In the genomic region with DNA sequence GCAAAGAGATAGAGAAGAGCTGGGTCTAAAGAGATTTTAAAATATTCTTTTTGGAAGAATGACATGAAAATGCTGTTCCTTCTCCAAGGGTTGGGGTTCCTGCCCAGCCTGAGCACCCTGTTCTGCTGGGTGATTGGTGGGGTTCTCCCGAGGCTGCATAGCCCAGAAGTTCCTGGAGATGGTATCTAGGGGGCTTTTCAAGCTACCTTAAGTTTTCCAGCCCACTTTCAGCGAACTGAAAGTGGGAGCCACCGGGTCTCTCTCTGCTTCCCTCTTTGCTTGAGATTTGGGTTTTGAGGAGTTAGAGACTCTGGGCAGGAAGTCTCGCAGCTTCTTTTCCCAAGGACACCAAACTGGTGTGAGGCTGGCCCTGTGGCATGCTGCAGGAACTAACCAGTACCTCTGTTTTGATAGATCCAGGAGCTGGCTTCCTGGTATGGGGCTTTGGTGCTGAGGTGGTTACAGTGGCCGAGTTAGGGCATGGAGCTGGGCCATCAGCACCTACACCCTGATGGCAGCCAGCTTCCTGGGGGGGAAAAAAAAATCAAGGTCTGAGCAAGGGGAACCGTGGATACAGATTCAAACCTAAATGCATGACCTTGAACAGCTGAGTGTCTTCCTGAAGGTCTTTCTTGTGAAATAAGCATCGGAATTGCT, we compare ENCODE assay signal across 8 mouse cellular contexts. TPM values are rescaled to one million over a fixed set of nuclear protein-coding genes. Genes with fewer than 3 reads are reported as not detected.
DNase-seq lines count a peak whose midpoint lies in the region; ATAC-seq and TF ChIP-seq lines count a peak whose summit lies in the region.

No protein-coding gene starts in this region.

- in situ Hi-C loops in ES-E14 (cut with MboI; ENCODE audit: low sequenced_read_pairs in 2 of 2, unreplicated experiment in 2 of 2): no loop called here

- no peaks in the 10 kb centered on the region for H3K9me3 ChIP-seq in ES-E14 (ENCODE audit: control insufficient read depth, insufficient read depth, low read depth, low read length)
- no peaks in the 10 kb centered on the region for H3K9me3 ChIP-seq in hindbrain, embryonic 10.5 days
- no peaks in the 10 kb centered on the region for H3K9me3 ChIP-seq in liver, embryonic 13.5 days (replicated peaks)

- no peak overlapping the region for H3K27ac ChIP-seq in ES-E14 (ENCODE audit: insufficient read depth, low read depth, low read length, poor library complexity, severe bottlenecking)
- no peak overlapping the region; the same call in 1 of the 2 replicates for H3K27ac ChIP-seq in hindbrain, embryonic 10.5 days
- peak overlapping the region; percentile 85 for H3K27ac ChIP-seq in liver, embryonic 13.5 days

- peaks cover 4% of the 10 kb centered on the region; the same call in 1 of the 2 replicates for H3K36me3 ChIP-seq in ES-E14 (ENCODE audit: control insufficient read depth, insufficient read depth, low read length, poor library complexity, severe bottlenecking)
- H3K36me3 ChIP-seq in hindbrain, embryonic 10.5 days: peaks cover 7% of the 10 kb centered on the region
- H3K36me3 ChIP-seq in liver, embryonic 13.5 days: peaks cover 8% of the 10 kb centered on the region; the same call in 1 of the 2 replicates

- H3K4me1 ChIP-seq in ES-E14 (ENCODE audit: control insufficient read depth in 2 of 2, insufficient read depth in 2 of 2, low read length in 2 of 2, poor library complexity in 1 of 2): peaks cover 7 to 23% of the 10 kb centered on the region in 2 experiments
- peaks cover 60% of the 10 kb centered on the region for H3K4me1 ChIP-seq in hindbrain, embryonic 10.5 days (replicated peaks)
- peaks cover 71% of the 10 kb centered on the region for H3K4me1 ChIP-seq in liver, embryonic 13.5 days (replicated peaks)

- no peak for ATAC-seq in liver, embryonic 13.5 days (ENCODE audit: low read depth)

- 83% methylated on average over 7 of the region's 7 CpGs for WGBS in hindbrain, embryonic 10.5 days
- 38% methylated on average over 7 of the region's 7 CpGs for WGBS in liver, embryonic 13.5 days (ENCODE audit: insufficient replicate concordance)

- H3K27me3 ChIP-seq in hindbrain, embryonic 10.5 days (ENCODE audit: insufficient read depth, poor library complexity, severe bottlenecking): no peaks in the 10 kb centered on the region
- no peaks in the 10 kb centered on the region for H3K27me3 ChIP-seq in liver, embryonic 13.5 days

- peak overlapping the region; percentile 14 to 18; a peak in 3 of 4 replicates for H3K4me3 ChIP-seq in ES-E14 (ENCODE audit: insufficient read depth in 1 of 2, low read depth in 1 of 2, low read length in 2 of 2, poor library complexity in 1 of 2, severe bottlenecking in 1 of 2)
- H3K4me3 ChIP-seq in hindbrain, embryonic 10.5 days: peak overlapping the region; percentile 63
- peak overlapping the region; percentile 88 for H3K4me3 ChIP-seq in liver, embryonic 13.5 days (replicated peaks)

- peak; percentile 33 for DNase-seq in adrenal gland, postnatal 10 days
- no peak for DNase-seq in adrenal gland, postnatal 14 days
- DNase-seq in ES-E14 (ENCODE audit: low read depth, low spot score): no peak
- DNase-seq in hindbrain, embryonic 10.5 days (ENCODE audit: low spot score): no peak
- no peak for DNase-seq in liver, embryonic 13.5 days
- no peak for DNase-seq in frontal cortex, postnatal 25 days (ENCODE audit: low spot score in 2 of 2)
- DNase-seq in layer of hippocampus, postnatal 10 days (ENCODE audit: low spot score in 2 of 2): no peak
- DNase-seq in spleen, adult 12 weeks (ENCODE audit: low spot score): no peak

- peak overlapping the region; percentile 90 for H3K4me2 ChIP-seq in liver, embryonic 13.5 days

- no peak overlapping the region; the same call in 1 of the 2 replicates for H3K9ac ChIP-seq in ES-E14 (ENCODE audit: insufficient read depth, low read depth, low read length, poor library complexity, severe bottlenecking)
- H3K9ac ChIP-seq in liver, embryonic 13.5 days: peak overlapping the region; percentile 95

TF ChIP-seq in ES-E14, 5 proteins besides CTCF, POLR2A, EP300 and RAD21:
- TF ChIP-seq CHD2 (IDR thresholded peaks at IDR 0.05; ENCODE audit: low read depth, low read length): no peak
- TF ChIP-seq HCFC1 (IDR thresholded peaks at IDR 0.05; ENCODE audit: borderline replicate concordance, insufficient read depth, low read length): no peak
- TF ChIP-seq ZNF384 (IDR thresholded peaks at IDR 0.05; ENCODE audit: low read depth, low read length): no peak
- no peak for TF ChIP-seq ZC3H11A (IDR thresholded peaks at IDR 0.05; ENCODE audit: borderline replicate concordance, low read depth, low read length)
- TF ChIP-seq MAFK (IDR thresholded peaks at IDR 0.05; ENCODE audit: insufficient read depth, low read depth, low read length): no peak

RNA-seq across cellular contexts. Expression of a gene that starts 2.2 kb away (rescaled TPM):
- total RNA-seq in adrenal gland, postnatal 10 days (2021): 10 to 100 TPM; 31.9 to 42.5 TPM
- 46.4 and 49.9 TPM in 2 replicates for total RNA-seq in adrenal gland, postnatal 14 days (2021)
- 24.7 and 24.9 TPM in 2 replicates for total RNA-seq in ES-E14 (2012; rRNA removed)
- 8.0 and 8.6 TPM in 2 replicates for polyA plus RNA-seq in hindbrain, embryonic 10.5 days (2016; fragmentation: Nextera tagmentation; extraction: Ambion mirVana)
- 2.7 and 3.1 TPM in 2 replicates for polyA plus RNA-seq in liver, embryonic 13.5 days (2015; fragmentation: Nextera tagmentation; extraction: Ambion mirVana)
- 10 to 100 TPM; 45.5 to 47.4 TPM for total RNA-seq in layer of hippocampus, postnatal 10 days (2021)

RNA-seq across cellular contexts. Expression of a gene that starts 18.5 kb away (rescaled TPM):
- 10 to 100 TPM; 46.3 to 50.1 TPM for total RNA-seq in adrenal gland, postnatal 10 days (2021)
- total RNA-seq in adrenal gland, postnatal 14 days (2021): 53.3 and 55.1 TPM in 2 replicates
- total RNA-seq in ES-E14 (2012; rRNA removed): 65.6 and 91.8 TPM in 2 replicates
- 19.5 and 22.0 TPM in 2 replicates for polyA plus RNA-seq in hindbrain, embryonic 10.5 days (2016; fragmentation: Nextera tagmentation; extraction: Ambion mirVana)
- polyA plus RNA-seq in liver, embryonic 13.5 days (2015; fragmentation: Nextera tagmentation; extraction: Ambion mirVana): 5.5 and 7.1 TPM in 2 replicates
- total RNA-seq in layer of hippocampus, postnatal 10 days (2021): 10 to 100 TPM; 60.5 to 68.6 TPM

Comparison
In these comparisons a context has a peak if more than half of its experiments do, and no peak if none do; other contexts are left out.
1. H3K4me3 ChIP-seq: peak in every context shown above with its lines; median percentile 88 in liver, embryonic 13.5 days; 63 in hindbrain, embryonic 10.5 days; 16 in ES-E14.